Mouse (Mus musculus) limb, embryonic 15.5 days (tissue): ENCODE data around the gene Ercc5. TPM values are rescaled to one million over a fixed set of nuclear protein-coding genes. Genes with fewer than 3 reads are reported as not detected.

Experiments used
- ATAC-seq: fragments of 200-750 bp; cut with Nextera tagmentation; 2 replicates; pipeline ENCODE4 v1.8.0; 2017; ENCODE audit warnings: low read depth, moderate TSS enrichment; ENCODE audit not compliant: insufficient number of reproducible peaks, low FRiP score, low TSS enrichment
- H3K27ac ChIP-seq: fragments of 300-500 bp; sonication (generic); 2 replicates; pipeline ENCODE4 v1.5.1; 2015; ENCODE audit warnings: moderate library complexity, mild to moderate bottlenecking, inconsistent platforms
- H3K27me3 ChIP-seq: fragments of 300-500 bp; sonication (generic); 2 replicates; pipeline ENCODE4 v1.6.1; 2015; ENCODE audit warnings: inconsistent platforms
- H3K36me3 ChIP-seq: fragments of 300-500 bp; sonication (generic); 2 replicates; pipeline ENCODE4 v1.6.1; 2015; ENCODE audit warnings: inconsistent platforms
- H3K4me1 ChIP-seq: fragments of 300-500 bp; sonication (generic); 2 replicates; pipeline ENCODE4 v1.6.1; 2015; ENCODE audit warnings: inconsistent platforms
- H3K4me2 ChIP-seq: fragments of 300-500 bp; sonication (generic); 2 replicates; pipeline ENCODE4 v1.6.1; 2015; ENCODE audit warnings: mild to moderate bottlenecking, inconsistent platforms
- H3K4me3 ChIP-seq: fragments of 300-500 bp; sonication (generic); 2 replicates; pipeline ENCODE4 v1.5.1; 2015; ENCODE audit warnings: mild to moderate bottlenecking, inconsistent platforms
- H3K9ac ChIP-seq: fragments of 300-500 bp; sonication (generic); 2 replicates; pipeline ENCODE4 v1.6.1; 2015; ENCODE audit warnings: inconsistent platforms
- H3K9me3 ChIP-seq: fragments of 300-500 bp; sonication (generic); 2 replicates; pipeline ENCODE4 v1.6.1; 2016; ENCODE audit warnings: inconsistent platforms
- WGBS: fragments of 180-500 bp; shearing (Covaris S2); methylation state at CpG from one replicate; pipeline ENCODE4 v1.1.7; 2015; 5-methylcytosine and 5-hydroxymethylcytosine counted together
- polyA plus RNA-seq: library from polyadenylated mRNA; unstranded; fragments of >200 nt; fragmentation: Nextera tagmentation; extraction: Ambion mirVana; gene quantifications from 2 replicates; pipeline ENCODE4 v1.2.1, GENCODE M21; 2015

Ercc5 gene
- polyA plus RNA-seq, 1 experiment from 2014 or later, result 25.6 TPM

GRCm38 (mm10) chr1:44186396-44186795 is 38.9 kb downstream of the Ercc5 start:
- H3K27ac ChIP-seq, result no peak overlapping the region
- H3K4me3 ChIP-seq, result no peak overlapping the region
- no peak for ATAC-seq
- H3K4me1 ChIP-seq, result no peaks in the 10 kb centered on the region
- H3K9ac ChIP-seq, result no peak overlapping the region
- H3K9me3 ChIP-seq, result no peaks in the 10 kb centered on the region
- peaks cover 3% of the 10 kb centered on the region for H3K36me3 ChIP-seq
- H3K27me3 ChIP-seq, result no peaks in the 10 kb centered on the region
- H3K4me2 ChIP-seq, result no peak overlapping the region

- 12% methylated on average over 47 of the region's 47 CpGs for WGBS
- Histone ChIP-seq H3K9me3 (no peaks in the 10 kb centered on the region), H3K4me1 (peaks cover 6% of the 10 kb centered on the region; the same call in 1 of the 2 replicates), H3K4me2 (peak overlapping the region; percentile 88), H3K27ac (no peak overlapping the region), H3K27me3 (no peaks in the 10 kb centered on the region), H3K4me3 (peak overlapping the region; percentile 43), H3K36me3 (no peaks in the 10 kb centered on the region), H3K9ac (0 out of 2 replicates have a peak overlapping the region, but pooled peaks have one; percentile 20)
- no peak for ATAC-seq
Measured at GRCm38 (mm10) chr1:44198273-44199171, 51.0 kb downstream of the Ercc5 start.

- H3K27ac ChIP-seq, result no peak overlapping the region
- H3K36me3 ChIP-seq, result no peaks in the 10 kb centered on the region
- peaks cover 6% of the 10 kb centered on the region; the same call in 1 of the 2 replicates for H3K4me1 ChIP-seq
- no peaks in the 10 kb centered on the region for H3K9me3 ChIP-seq
- 90% methylated on average over 15 of the region's 15 CpGs for WGBS
- H3K4me3 ChIP-seq, result no peak overlapping the region
- no peaks in the 10 kb centered on the region for H3K27me3 ChIP-seq
- ATAC-seq, result no peak
- H3K4me2 ChIP-seq, result no peak overlapping the region
- no peak overlapping the region for H3K9ac ChIP-seq
Measured at GRCm38 (mm10) chr1:44202876-44203275, 55.3 kb downstream of the Ercc5 start.

GRCm38 (mm10) chr1:44214443-44214842 is 66.9 kb downstream of the Ercc5 start:
- no peaks in the 10 kb centered on the region for H3K36me3 ChIP-seq
- 63% methylated on average over 2 of the region's 2 CpGs for WGBS
- ATAC-seq, result no peak
- H3K4me3 ChIP-seq, result no peak overlapping the region
- H3K4me1 ChIP-seq, result 0 out of 2 replicates have a peak, but pooled peaks cover 4% of the 10 kb centered on the region
- no peak overlapping the region for H3K4me2 ChIP-seq
- H3K9ac ChIP-seq, result no peak overlapping the region
- H3K9me3 ChIP-seq, result no peaks in the 10 kb centered on the region
- H3K27me3 ChIP-seq, result no peaks in the 10 kb centered on the region
- H3K27ac ChIP-seq, result no peak overlapping the region

GRCm38 (mm10) chr1:44216352-44217116 is 69.0 kb downstream of the Ercc5 start:
- ATAC-seq, result no peak
- Histone ChIP-seq H3K27ac (peak overlapping the region; percentile 48), H3K4me3 (no peak overlapping the region), H3K9ac (no peak overlapping the region), H3K27me3 (no peaks in the 10 kb centered on the region), H3K36me3 (no peaks in the 10 kb centered on the region), H3K9me3 (no peaks in the 10 kb centered on the region), H3K4me2 (no peak overlapping the region), H3K4me1 (0 out of 2 replicates have a peak, but pooled peaks cover 4% of the 10 kb centered on the region)
- WGBS, result 36% methylated on average over 2 of the region's 2 CpGs

GRCm38 (mm10) chr1:44217118-44217517 is 69.6 kb downstream of the Ercc5 start:
- Histone ChIP-seq H3K27ac (no peak overlapping the region), H3K9ac (no peak overlapping the region), H3K4me2 (no peak overlapping the region), H3K9me3 (no peaks in the 10 kb centered on the region), H3K4me1 (0 out of 2 replicates have a peak, but pooled peaks cover 4% of the 10 kb centered on the region), H3K36me3 (no peaks in the 10 kb centered on the region), H3K27me3 (no peaks in the 10 kb centered on the region), H3K4me3 (no peak overlapping the region)
- WGBS, result 32% methylated on average over 2 of the region's 2 CpGs
- no peak for ATAC-seq

- Histone ChIP-seq H3K4me2 (no peak within 1 kb of the TSS), H3K27me3 (no peaks in the 10 kb centered on the region), H3K27ac (no peak within 1 kb of the TSS), H3K4me3 (no peak within 1 kb of the TSS), H3K9ac (no peak within 1 kb of the TSS), H3K4me1 (0 out of 2 replicates have a peak, but pooled peaks cover 4% of the 10 kb centered on the region), H3K36me3 (no peaks in the 10 kb centered on the region), H3K9me3 (no peaks in the 10 kb centered on the region)
- 33% methylated on average over 1 of the region's 1 CpGs for WGBS
- ATAC-seq, result no peak
Measured at GRCm38 (mm10) chr1:44218876-44219275, 71.3 kb downstream of the Ercc5 start, which contains the start of gene Mettl21e. Gene Mettl21e, minus strand, starts transcription at chr1:44218961.

GRCm38 (mm10) chr1:44229044-44229443 is 81.5 kb downstream of the Ercc5 start:
- no peaks in the 10 kb centered on the region for H3K36me3 ChIP-seq
- no peak overlapping the region for H3K4me3 ChIP-seq
- no peaks in the 10 kb centered on the region for H3K27me3 ChIP-seq
- no peak overlapping the region for H3K4me2 ChIP-seq
- ATAC-seq, result no peak
- no peak overlapping the region for H3K9ac ChIP-seq
- H3K9me3 ChIP-seq, result no peaks in the 10 kb centered on the region
- H3K4me1 ChIP-seq, result no peaks in the 10 kb centered on the region
- WGBS, result 32% methylated on average over 2 of the region's 2 CpGs
- H3K27ac ChIP-seq, result no peak overlapping the region

Other genes starting within 250 kb of the Ercc5 start
- 56.5 and 58.7 TPM in 2 replicates for gene Tpp2, start 214.1 kb upstream of the Ercc5 start, polyA plus RNA-seq
- 0.51 and 1.3 TPM in 2 replicates for gene Mettl21c, start 127.7 kb upstream of the Ercc5 start, polyA plus RNA-seq
- gene Gm8251, start 85.8 kb upstream of the Ercc5 start, polyA plus RNA-seq, result 0.04 and 0.06 TPM in 2 replicates
- 56.0 and 65.7 TPM in 2 replicates for gene Tex30, start 45.3 kb upstream of the Ercc5 start, polyA plus RNA-seq
- 68.6 and 70.7 TPM in 2 replicates for gene Kdelc1, start 28.9 kb upstream of the Ercc5 start, polyA plus RNA-seq
- 14.4 and 17.4 TPM in 2 replicates for gene Bivm, start 28.8 kb upstream of the Ercc5 start, polyA plus RNA-seq
- 0.29 and 2.3 TPM in 2 replicates for gene Mettl21e, start 71.2 kb downstream of the Ercc5 start, polyA plus RNA-seq